Mouse (Mus musculus) myocyte (in vitro differentiated cells): ENCODE measurements around the gene Nap1l4.

Experiments
- MYOD1 ChIP-seq, 3 experiments: IDR thresholded peaks; one replicate each; pipeline ENCODE4 v1.6.1; 2011; ENCODE audit warnings: control low read depth in 2 of 3, low read depth in 2 of 3, mild to moderate bottlenecking in 2 of 3, moderate library complexity in 1 of 3; ENCODE audit not compliant: insufficient read length in 2 of 3, control insufficient read depth in 1 of 3
- POLR2A ChIP-seq: IDR thresholded peaks from one replicate; pipeline ENCODE4 v1.6.1; 2011; ENCODE audit warnings: low read depth, mild to moderate bottlenecking, control low read depth, moderate library complexity; ENCODE audit not compliant: insufficient read length
- TCF12 ChIP-seq: IDR thresholded peaks from one replicate; pipeline ENCODE4 v1.6.1; 2011; ENCODE audit warnings: mild to moderate bottlenecking, control low read depth; ENCODE audit not compliant: poor library complexity, insufficient read depth, severe bottlenecking

DNA sequence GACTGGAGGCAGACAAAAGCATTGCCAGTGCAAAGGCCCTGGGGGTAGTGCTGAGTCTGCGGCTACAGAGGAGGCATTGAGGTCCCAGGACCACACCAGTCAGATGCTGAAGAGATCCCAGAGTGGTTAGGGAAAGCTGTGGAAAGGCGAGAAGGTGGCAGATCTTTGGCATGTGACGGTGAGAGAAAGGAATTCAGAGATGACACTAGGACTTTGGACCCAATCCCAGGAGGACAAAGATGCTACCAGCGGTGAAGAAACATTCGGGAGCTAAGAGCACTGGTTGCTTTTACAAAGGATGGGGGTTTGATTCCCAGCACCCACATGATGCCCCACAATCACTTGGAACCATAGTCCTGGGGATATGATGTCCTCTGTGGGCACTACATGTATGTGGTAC lies 71.1 kb downstream of the Nap1l4 start:
- TF ChIP-seq POLR2A (no peak), MYOD1 (IDR thresholded peaks at IDR 0.05; ENCODE audit: control insufficient read depth in 1 of 3, insufficient read length in 2 of 3, low read depth in 2 of 3) (no peak), TCF12 (no peak)
